Mouse (Mus musculus): ENCODE data around the gene Pdik1l.

DNA sequence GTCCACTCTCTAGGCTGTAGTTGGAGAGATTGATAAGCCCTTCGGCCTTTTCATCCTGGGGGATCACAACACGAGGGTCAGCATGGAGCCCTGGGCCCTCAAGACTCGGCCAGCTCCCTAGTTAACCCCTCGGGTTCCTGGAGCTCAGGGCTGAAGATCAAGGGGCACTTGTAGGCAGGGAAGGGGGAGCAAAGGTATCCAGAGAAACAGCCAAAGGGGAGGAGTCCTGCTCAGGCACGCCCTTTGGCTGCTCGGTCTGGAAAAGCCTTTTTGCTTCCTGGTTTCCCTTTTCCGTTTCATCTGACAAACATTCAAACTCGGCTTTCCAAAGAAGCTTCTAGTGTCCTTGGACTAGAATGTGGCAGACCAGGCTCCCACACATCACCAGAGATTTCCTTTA lies 57.3 kb downstream of the Pdik1l start:
- TF ChIP-seq POLR2A (IDR thresholded peaks at IDR 0.05; ENCODE audit: extremely low read depth, insufficient read depth, low read length) (no peak), CTCF (IDR thresholded peaks at IDR 0.05; ENCODE audit: extremely low read depth, insufficient read depth, low read length) (no peak)

Measured in cortical plate, adult 2 months (tissue).